Mouse (Mus musculus): ENCODE data around the gene Med18.
"Not testable (repeated sequence)": the region's sequence is repeated elsewhere in the genome, so short reads cannot be mapped to it uniquely, and the experiment has no call there.

Gene Med18

GRCm38 (mm10) chr4:132482104-132482503 lies 18.4 kb upstream of the Med18 start:
- not testable (repeated sequence) for DNase-seq

GRCm38 (mm10) chr4:132477833-132478232 lies 14.1 kb upstream of the Med18 start:
- DNase-seq, result no peak

DNA sequence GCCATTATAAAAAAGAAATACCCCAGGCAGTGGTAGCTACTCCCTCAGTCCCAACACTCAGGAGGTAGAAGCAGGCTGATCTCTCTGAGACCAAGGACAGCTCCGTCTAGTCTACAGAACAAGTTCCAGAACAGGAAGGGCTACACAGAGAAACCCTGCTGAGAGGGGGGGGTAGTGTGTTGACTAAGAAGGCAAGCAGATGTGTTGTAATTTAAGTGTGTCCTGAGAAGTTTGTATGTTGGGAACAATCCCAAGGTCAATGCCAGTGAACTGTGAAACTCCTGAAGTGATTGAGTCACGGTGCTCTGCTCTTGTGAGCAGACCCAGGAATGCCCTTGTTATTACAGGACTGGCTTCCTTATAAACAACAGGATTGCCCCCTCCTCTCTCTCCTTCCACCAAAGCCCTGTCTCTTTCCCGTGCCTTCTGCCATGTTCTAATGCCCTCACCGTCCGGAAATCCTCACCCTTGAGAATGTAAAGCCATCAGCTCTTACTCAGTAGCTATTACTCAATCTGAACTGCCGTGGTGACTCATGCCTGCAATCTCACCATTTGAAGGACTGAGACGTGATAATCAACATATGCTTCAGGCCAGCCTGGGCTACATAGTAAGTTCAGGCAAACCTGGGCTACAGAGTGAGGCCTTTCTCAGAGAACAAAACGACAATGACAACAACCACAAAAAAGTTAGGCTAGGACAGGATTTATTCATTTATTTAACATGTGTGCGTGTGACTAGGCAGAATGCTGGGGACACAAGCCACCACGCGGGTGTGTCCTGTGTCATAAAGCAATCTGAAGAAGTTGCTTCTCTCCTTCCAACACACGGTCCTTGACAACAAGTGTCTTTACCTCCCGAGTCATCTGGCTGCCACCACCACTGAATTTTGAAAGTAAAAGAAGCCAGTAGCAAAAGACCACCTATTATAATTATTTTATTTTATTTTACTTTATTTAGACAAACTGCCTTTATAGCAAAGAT lies 12.5 kb upstream of the Med18 start:
- no peak for DNase-seq

DNA sequence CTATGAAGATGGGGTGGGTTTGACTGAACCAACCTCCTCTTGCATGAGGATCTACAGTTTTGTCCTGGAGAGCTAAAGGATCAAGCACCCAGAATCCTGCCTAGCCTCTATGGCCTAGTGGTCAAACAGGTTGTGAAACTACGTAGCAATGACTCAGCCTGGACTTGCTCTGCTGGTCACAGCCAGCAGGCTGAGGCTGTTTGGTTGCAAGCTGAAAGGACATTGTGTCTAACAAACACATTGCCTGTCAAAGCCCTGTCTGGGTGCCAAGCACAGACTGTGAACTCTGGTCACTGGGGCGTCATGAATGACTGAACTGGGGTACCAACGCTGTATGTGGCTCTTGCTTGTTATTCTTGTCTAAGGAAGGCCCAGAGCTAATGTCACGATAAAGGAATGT lies 10.9 kb upstream of the Med18 start:
- DNase-seq, result no peak

DNA sequence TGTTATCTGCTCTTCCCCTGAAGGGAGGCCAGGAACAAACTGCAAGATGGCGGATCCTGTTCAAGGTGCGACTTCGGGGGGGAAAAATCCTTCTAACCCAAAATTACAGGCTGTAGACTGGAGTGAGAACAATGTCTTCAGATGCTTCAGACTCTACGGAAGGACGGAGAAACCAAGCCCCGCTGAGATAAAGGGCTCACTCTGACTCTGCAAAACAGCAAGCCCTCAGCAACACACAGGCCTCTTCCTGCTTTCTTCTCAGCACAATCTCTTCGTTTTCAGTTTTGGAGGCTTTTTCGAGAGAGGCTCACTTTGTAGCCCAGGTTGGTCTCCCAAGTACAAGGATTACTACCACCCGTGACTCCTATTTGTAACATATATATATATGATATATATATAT lies 9.7 kb upstream of the Med18 start:
- no peak for DNase-seq

DNA sequence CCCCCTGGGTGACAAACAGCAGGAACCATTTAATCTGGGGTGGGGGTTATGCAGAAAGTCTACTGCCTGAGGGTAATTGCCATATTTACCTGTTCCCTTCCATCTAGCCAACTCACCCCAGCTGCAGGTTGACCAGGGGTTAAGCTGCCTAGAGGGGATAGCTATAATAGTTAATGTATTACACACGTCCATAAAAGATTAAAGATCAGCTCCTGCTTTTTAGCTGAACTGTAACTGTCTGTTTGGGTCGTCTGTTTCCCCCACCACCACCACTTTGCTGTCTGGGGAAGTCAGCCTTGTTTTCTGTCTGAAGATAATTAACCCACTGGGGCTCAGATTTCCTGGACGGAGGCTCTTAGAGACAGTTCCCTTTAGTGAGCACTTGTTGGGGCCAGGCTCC lies 6.2 kb upstream of the Med18 start:
- DNase-seq, result no peak

GRCm38 (mm10) chr4:132464255-132464613 lies 513 bp upstream of the Med18 start:
- no peak for DNase-seq

- peak in 1 of 2 experiments; percentile 7 for DNase-seq
These were observed 885 bp downstream of the Med18 start for GRCm38 (mm10) chr4:132462836-132463235.

- no peak for DNase-seq
These were observed 3.5 kb downstream of the Med18 start for GRCm38 (mm10) chr4:132460225-132460624.

- no peak for DNase-seq
These were observed 8.2 kb downstream of the Med18 start for GRCm38 (mm10) chr4:132455561-132455960.

GRCm38 (mm10) chr4:132455146-132455545 lies 8.6 kb downstream of the Med18 start:
- no peak for DNase-seq

DNA sequence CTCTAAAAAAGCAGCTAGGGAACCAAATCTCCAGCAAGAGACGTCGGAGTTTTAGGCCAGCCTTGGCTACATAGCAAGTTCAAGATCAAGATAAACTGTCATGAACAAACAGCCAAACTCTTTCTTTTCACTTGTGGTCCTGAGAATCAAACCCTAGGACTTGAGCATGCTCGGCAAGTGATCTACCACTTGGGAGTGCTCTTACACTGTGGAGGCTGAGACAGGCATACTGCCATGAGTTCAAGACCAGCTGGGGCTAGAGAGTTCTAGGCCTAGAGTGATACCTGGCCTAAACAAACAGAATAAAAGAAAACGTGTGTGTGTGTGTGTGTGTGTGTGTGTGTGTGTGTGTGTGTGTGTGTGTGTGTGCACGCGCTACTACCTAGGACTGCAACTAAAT lies 9.5 kb downstream of the Med18 start:
- DNase-seq, result no peak

DNA sequence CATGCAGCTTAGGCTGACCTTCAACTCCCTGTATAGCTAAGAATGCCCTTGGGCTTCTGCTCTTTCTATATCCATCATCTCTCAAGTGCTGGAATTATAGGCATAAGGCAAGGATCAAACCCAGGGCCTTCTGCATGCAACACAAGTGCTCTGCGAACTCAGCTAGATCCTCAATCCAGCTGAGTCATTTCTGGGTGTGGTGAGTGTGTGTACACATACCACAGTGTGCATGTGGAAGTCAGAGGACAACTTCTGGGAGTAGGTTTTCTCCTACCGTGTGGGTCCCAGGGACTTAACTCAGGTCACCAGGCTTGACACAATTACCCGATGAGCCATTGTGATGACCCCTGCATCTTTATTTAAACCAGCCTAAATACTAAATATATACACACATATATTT lies 13.9 kb downstream of the Med18 start:
- no peak for DNase-seq

- no peak for DNase-seq
These were observed 17.6 kb downstream of the Med18 start for GRCm38 (mm10) chr4:132446105-132446504.

GRCm38 (mm10) chr4:132444516-132444915 lies 19.2 kb downstream of the Med18 start:
- no peak for DNase-seq

GRCm38 (mm10) chr4:132437857-132438256 lies 25.9 kb downstream of the Med18 start:
- DNase-seq, result no peak

DNA sequence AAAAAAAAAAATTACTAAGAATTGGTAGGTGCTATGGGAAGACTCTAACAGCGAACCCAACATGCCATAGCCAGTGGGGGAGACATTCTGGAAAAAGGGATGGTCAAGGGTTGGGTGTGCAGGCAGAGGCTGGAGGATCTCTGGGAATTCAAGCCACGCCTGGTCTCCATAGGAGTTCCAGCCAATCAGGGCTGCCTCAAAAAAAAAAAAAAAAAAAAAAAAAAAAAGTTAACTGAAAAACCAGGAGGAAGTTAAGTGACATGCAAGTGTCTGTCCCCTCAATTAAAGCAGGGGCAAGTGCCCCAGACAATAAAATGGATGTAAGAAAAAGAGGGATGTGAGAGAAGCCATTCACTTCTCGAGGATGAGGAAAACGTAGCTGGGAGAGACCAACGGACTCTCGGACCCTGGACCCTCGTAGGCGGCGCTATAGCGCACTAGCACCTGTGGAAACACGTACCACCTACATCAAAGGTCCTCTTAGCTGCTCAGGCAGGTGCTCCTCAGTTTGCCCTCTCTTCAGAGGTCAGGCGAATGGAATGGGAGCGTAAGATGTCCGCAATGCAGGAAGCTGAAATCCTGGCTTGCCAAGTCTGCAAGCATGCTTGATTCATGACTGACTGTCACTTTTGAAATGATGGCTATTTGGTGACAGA lies 30.9 kb downstream of the Med18 start:
- no peak for DNase-seq

DNA sequence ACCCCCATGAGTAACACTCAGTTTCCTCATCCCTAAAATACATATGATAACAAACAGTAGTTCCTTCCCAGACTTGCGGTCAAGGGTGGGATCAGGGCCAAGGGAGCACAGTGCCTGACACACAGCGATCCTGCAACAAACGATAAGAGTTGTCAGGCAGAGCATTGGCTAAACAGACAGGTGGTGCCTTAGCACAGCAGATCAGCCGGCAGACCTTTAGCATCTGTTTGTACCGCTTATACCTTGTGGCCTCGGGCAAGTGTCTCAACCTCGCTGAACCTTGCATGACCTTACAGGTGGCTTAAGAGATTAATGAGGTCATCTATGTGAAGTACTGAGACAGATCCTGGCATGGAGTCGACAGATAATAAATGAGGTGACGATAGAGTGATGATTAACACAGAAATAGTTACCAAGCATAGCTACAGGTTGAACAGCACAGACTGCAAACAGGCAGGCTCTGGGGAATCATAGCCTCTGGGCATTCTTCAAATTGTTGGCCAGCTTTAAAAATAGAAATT lies 35.6 kb downstream of the Med18 start:
- no peak for DNase-seq

- DNase-seq, result no peak
These were observed 36.2 kb downstream of the Med18 start for GRCm38 (mm10) chr4:132427493-132427892.

DNA sequence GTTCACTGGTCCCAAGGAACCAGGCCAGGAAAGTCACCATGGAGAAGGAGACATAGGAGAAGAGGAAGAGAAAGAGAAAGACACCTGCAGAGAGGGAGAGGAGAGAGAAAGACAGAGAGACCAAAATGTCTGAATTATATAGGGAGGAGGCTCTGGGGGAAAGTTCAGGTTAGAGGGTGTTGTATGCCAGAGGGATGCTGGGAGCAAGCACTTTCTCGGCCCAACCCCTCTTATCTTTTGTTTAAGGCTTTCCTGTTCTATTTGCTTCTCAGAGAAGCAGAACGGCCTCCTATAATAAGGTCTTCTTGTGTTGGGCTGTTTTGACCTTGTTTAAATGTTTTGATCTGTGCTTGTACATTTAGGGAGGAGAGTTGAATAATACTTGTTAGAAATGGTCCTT lies 37.7 kb downstream of the Med18 start:
- DNase-seq, result no peak

- DNase-seq, result peak; percentile 13 to 28
These were observed 39.0 kb downstream of the Med18 start for GRCm38 (mm10) chr4:132424765-132425164.

GRCm38 (mm10) chr4:132421923-132422782 lies 41.6 kb downstream of the Med18 start, which contains the start of gene Phactr4:
Gene Phactr4 (minus strand): TSS chr4:132422489.
- peak; percentile 95 to 98 for DNase-seq

- DNase-seq, result peak in 1 of 2 experiments; percentile 8
These were observed 42.2 kb downstream of the Med18 start for GRCm38 (mm10) chr4:132421556-132421922.
